12 mouse cellular contexts compared by ENCODE assay signal in genomic region chr10:7117785-7118184, GRCm38 (mm10).
DNase-seq lines count a peak whose midpoint lies in the region; ATAC-seq and TF ChIP-seq lines count a peak whose summit lies in the region.
"Had no signal": no experiment of that assay in that cellular context is flagged by ENCODE, and none has a peak within 500 bp of the region (broad histone marks: within the 10 kb centered on the region; RNA-seq: fewer than 3 reads in every experiment).

No protein-coding gene starts in this region.

- TF ChIP-seq CTCF in cerebellum, adult 2 months (IDR thresholded peaks at IDR 0.05; ENCODE audit: borderline replicate concordance, insufficient read depth, low read depth, low read length): no peak
- no peak for TF ChIP-seq CTCF in kidney, postnatal 0 days (IDR thresholded peaks at IDR 0.05; ENCODE audit: low read depth)

- WGBS in cerebellum, adult 2 months: 28% methylated on average over 7 of the region's 7 CpGs
- WGBS in kidney, postnatal 0 days: 21% methylated on average over 7 of the region's 7 CpGs
- 40% methylated on average over 7 of the region's 7 CpGs for WGBS in embryonic facial prominence, embryonic 14.5 days

- ATAC-seq in cerebellum, adult (ENCODE audit: insufficient number of reproducible peaks, low FRiP score, low TSS enrichment): no peak; the same call in 1 of the 2 replicates
- peak; percentile 83 for ATAC-seq in kidney, postnatal 0 days (replicated peaks; ENCODE audit: low FRiP score, low read depth)
- ATAC-seq in embryonic facial prominence, embryonic 14.5 days (ENCODE audit: low read depth): peak; percentile 82

- no peak for TF ChIP-seq POLR2A in cerebellum, adult 2 months (IDR thresholded peaks at IDR 0.05; ENCODE audit: borderline replicate concordance, insufficient read depth, low read length)
- TF ChIP-seq POLR2A in myocyte (IDR thresholded peaks at IDR 0.05; ENCODE audit: insufficient read length, low read depth): no peak

- peaks cover 36% of the 10 kb centered on the region for H3K4me1 ChIP-seq in cerebellum, adult 2 months (ENCODE audit: control insufficient read depth, insufficient read depth, low read length)
- H3K4me1 ChIP-seq in kidney, postnatal 0 days (replicated peaks; ENCODE audit: insufficient read depth, low read length): peaks cover 11% of the 10 kb centered on the region; the same call in 1 of the 2 replicates
- H3K4me1 ChIP-seq in embryonic facial prominence, embryonic 14.5 days (ENCODE audit: control insufficient read depth, insufficient read depth, low read length): peaks cover 10% of the 10 kb centered on the region
- H3K4me1 ChIP-seq: hindbrain, embryonic 15.5 days had no signal

- no peak overlapping the region for H3K9ac ChIP-seq in kidney, postnatal 0 days (ENCODE audit: low read depth, low read length)
- no peak overlapping the region for H3K9ac ChIP-seq in embryonic facial prominence, embryonic 14.5 days (ENCODE audit: low read depth, low read length)
- H3K9ac ChIP-seq: hindbrain, embryonic 15.5 days had no signal

- H3K36me3 ChIP-seq in kidney, postnatal 0 days (ENCODE audit: insufficient read depth, low read length): peaks cover 16% of the 10 kb centered on the region; the same call in 1 of the 2 replicates
- H3K36me3 ChIP-seq in embryonic facial prominence, embryonic 14.5 days (ENCODE audit: control insufficient read depth, insufficient read depth, low read length): peaks cover 23% of the 10 kb centered on the region
- H3K36me3 ChIP-seq in myocyte (ENCODE audit: control insufficient read depth, insufficient read depth): peaks cover 10% of the 10 kb centered on the region
- H3K36me3 ChIP-seq: hindbrain, embryonic 15.5 days had no signal

- DNase-seq in cerebellum, adult 2 months: peak; percentile 56
- DNase-seq in kidney, postnatal 0 days (ENCODE audit: low spot score): peak; percentile 86
- DNase-seq in kidney, adult 11 months: no peak
- peak; percentile 70 for DNase-seq in embryonic facial prominence, embryonic 14.5 days (ENCODE audit: low spot score)
- DNase-seq in thymus, postnatal 25 days: no peak
- no peak for DNase-seq in thymus, postnatal 10 days (ENCODE audit: low spot score in 2 of 2)
- DNase-seq: right cerebral cortex, postnatal 4 days had no signal

- H3K9me3 ChIP-seq in kidney, postnatal 0 days (replicated peaks; ENCODE audit: low read length): no peaks in the 10 kb centered on the region
- H3K9me3 ChIP-seq in embryonic facial prominence, embryonic 14.5 days (ENCODE audit: control insufficient read depth, low read length): no peaks in the 10 kb centered on the region
- H3K9me3 ChIP-seq: hindbrain, embryonic 15.5 days had no signal

- H3K4me2 ChIP-seq in kidney, postnatal 0 days (ENCODE audit: low read length): no peak overlapping the region
- no peak overlapping the region for H3K4me2 ChIP-seq in embryonic facial prominence, embryonic 14.5 days (ENCODE audit: low read depth, low read length)
- peak overlapping the region; percentile 35 for H3K4me2 ChIP-seq in myocyte (ENCODE audit: low read depth)
- H3K4me2 ChIP-seq: hindbrain, embryonic 15.5 days; liver, embryonic 11.5 days had no signal

- H3K27ac ChIP-seq in cerebellum, adult 2 months (ENCODE audit: insufficient read depth, low read length): peak overlapping the region; percentile 91
- peak overlapping the region; percentile 43 for H3K27ac ChIP-seq in kidney, postnatal 0 days
- peak overlapping the region; percentile 70 for H3K27ac ChIP-seq in embryonic facial prominence, embryonic 14.5 days (replicated peaks; ENCODE audit: low read depth, low read length)

- no peak overlapping the region for H3K4me3 ChIP-seq in cerebellum, adult 2 months (replicated peaks; ENCODE audit: insufficient read depth, low read depth, low read length)
- no peak overlapping the region for H3K4me3 ChIP-seq in kidney, postnatal 0 days (replicated peaks; ENCODE audit: low read depth, low read length)
- no peak overlapping the region for H3K4me3 ChIP-seq in embryonic facial prominence, embryonic 14.5 days (ENCODE audit: low read depth, low read length)
- H3K4me3 ChIP-seq in myocyte: no peak overlapping the region
- H3K4me3 ChIP-seq: erythroblast, embryonic 14.5 days; hindbrain, embryonic 15.5 days had no signal

- no peak overlapping the region for H3ac ChIP-seq in myocyte (ENCODE audit: control insufficient read depth, insufficient read length)

- H3K27me3 ChIP-seq in cerebellum, adult 2 months (ENCODE audit: control insufficient read depth, insufficient read depth, low read length): no peaks in the 10 kb centered on the region
- no peaks in the 10 kb centered on the region for H3K27me3 ChIP-seq in kidney, postnatal 0 days (ENCODE audit: insufficient read depth, low read length)
- no peaks in the 10 kb centered on the region for H3K27me3 ChIP-seq in embryonic facial prominence, embryonic 14.5 days (replicated peaks; ENCODE audit: control insufficient read depth, insufficient read depth, low read length)
- H3K27me3 ChIP-seq in myocyte (ENCODE audit: control insufficient read depth, insufficient read depth, insufficient read length): no peaks in the 10 kb centered on the region
- H3K27me3 ChIP-seq: hindbrain, embryonic 15.5 days had no signal

- H3K79me2 ChIP-seq in myocyte (ENCODE audit: control insufficient read depth, insufficient read depth): no peaks in the 10 kb centered on the region

TF ChIP-seq in myocyte, 11 proteins besides CTCF, POLR2A, EP300 and RAD21:
- TF ChIP-seq E2F4 (IDR thresholded peaks at IDR 0.05; ENCODE audit: insufficient read depth) (no peak), SRF (IDR thresholded peaks at IDR 0.05; ENCODE audit: control insufficient read depth, insufficient read length, low read depth) (no peak), USF1 (IDR thresholded peaks at IDR 0.05; ENCODE audit: low read depth) (no peak), MAX (IDR thresholded peaks at IDR 0.05; ENCODE audit: low read depth) (no peak), REST (IDR thresholded peaks at IDR 0.05; ENCODE audit: insufficient read depth, insufficient read length) (no peak), TCF3 (IDR thresholded peaks at IDR 0.05; ENCODE audit: insufficient read length, low read depth) (no peak), POLR2AphosphoS2 (IDR thresholded peaks at IDR 0.05; ENCODE audit: insufficient read length, low read depth) (no peak), MYOD1 (IDR thresholded peaks at IDR 0.05; ENCODE audit: control insufficient read depth in 1 of 3, insufficient read length in 2 of 3, low read depth in 2 of 3) (no peak), TCF12 (IDR thresholded peaks at IDR 0.05; ENCODE audit: insufficient read depth, poor library complexity, severe bottlenecking) (no peak), CEBPB (IDR thresholded peaks at IDR 0.05; ENCODE audit: insufficient read depth, poor library complexity, severe bottlenecking) (no peak), MYOG (IDR thresholded peaks at IDR 0.05; ENCODE audit: control insufficient read depth in 1 of 3, insufficient read depth in 1 of 3, insufficient read length in 2 of 3, low read depth in 2 of 3) (no peak)
TF ChIP-seq in myocyte: peak in this region for 0.

Comparison
In these comparisons a context has a peak if more than half of its experiments do, and no peak if none do; other contexts are left out.
1. DNase-seq: peak in cerebellum, adult 2 months (2 of 2), kidney, postnatal 0 days (single experiment) and embryonic facial prominence, embryonic 14.5 days (single experiment); none in kidney, adult 11 months (single experiment), thymus, postnatal 25 days (single experiment) and thymus, postnatal 10 days (0 of 2).
2. Peak in every context shown above with its lines, with median percentiles within 50 percentile points of each other: H3K27ac ChIP-seq.